Mouse (Mus musculus): ENCODE data around the gene Apela.

Apela gene

GRCm38 (mm10) chr8:65037117-65037533 lies at the start of gene Apela:
TSS of gene Apela (minus strand) at chr8:65037336.
- in situ Hi-C loops (cut with MboI, MseI), result no loop called here

GRCm38 (mm10) chr8:65085680-65086079 lies 48.5 kb upstream of the Apela start:
- in situ Hi-C loops (cut with MboI, MseI), result no loop called here

DNA sequence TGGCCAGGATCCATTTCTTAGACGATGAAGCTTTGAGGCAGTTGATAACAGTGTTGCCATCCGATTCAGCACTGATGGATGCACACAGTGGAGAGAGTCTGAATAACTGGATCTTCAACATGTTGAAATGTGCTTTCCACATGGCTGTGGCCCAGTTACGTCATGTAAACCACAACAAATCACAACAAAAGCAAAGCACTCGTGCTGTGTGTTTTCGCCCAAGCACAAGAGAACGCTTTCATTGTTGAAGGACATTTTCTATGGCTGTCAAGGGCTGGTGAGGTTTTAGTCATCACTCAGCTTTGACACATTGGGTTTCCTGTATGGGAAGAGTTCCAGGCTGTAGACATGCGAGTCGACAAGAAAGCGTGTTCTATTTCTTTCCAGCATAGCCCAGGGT lies 43.6 kb upstream of the Apela start:
- in situ Hi-C loops (cut with MboI, MseI), result no loop called here

DNA sequence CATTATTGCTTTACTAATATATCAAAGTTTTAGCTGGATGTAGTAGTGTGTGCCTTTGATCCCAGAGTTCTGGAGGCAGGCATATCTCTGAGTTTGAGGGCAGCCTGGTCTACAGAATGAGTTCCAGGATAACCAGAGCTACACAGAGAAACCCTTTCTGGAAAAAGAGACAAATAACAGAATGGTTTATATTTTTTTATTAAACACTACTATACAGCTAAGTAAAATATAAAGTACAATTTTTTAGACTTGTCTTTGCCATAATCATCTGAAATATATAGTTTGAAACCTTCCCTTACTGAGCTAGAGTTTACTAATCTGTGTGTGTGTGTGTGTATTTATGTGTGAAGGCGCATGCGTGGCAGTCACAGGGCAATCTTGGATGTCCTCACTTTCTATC lies 37.6 kb upstream of the Apela start, which contains the start of gene Gm10663:
Gene Gm10663, plus strand, starts transcription at position 301 of the 400 bp plus-strand sequence.
- in situ Hi-C loops (cut with MboI, MseI), result no loop called here

DNA sequence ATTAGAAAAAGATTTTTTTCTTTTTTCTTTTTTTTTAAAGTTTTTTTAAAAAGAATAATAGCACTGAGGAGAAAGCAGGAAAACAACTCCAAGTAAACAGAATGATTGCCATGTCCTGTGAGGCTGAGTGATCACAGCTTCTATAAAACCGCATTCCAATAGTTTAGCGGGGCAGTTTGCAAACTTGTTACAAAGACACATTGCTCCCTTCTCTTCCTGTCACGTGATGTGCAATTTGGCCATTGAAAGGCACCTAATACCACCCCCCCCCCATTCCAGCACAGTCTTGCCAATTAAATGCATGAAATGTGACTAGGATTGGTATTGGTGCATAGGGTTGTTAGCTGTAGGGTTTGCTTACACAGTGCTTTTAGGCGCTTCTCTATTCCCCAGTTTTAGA lies 33.9 kb upstream of the Apela start:
- in situ Hi-C loops (cut with MboI, MseI), result no loop called here

DNA sequence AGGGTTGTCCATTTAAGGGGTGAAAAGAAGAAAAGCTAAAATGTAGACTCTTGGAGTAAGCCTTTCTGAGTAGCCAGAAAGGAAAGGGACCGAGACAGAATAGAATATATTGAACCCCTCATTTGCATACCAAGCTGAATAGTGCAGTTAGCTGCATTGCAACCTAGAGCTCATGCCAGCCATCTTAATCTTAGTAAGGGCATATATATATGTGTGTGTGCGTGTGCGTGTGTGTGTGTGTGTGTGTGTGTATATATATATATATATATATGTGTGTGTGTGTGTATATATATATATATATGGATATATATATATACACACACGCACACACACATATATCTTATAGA lies 31.3 kb upstream of the Apela start:
- in situ Hi-C loops (cut with MboI, MseI), result no loop called here

- in situ Hi-C loops (cut with MboI, MseI), result no loop called here
Observed at GRCm38 (mm10) chr8:65067694-65068472, 30.7 kb upstream of the Apela start.

GRCm38 (mm10) chr8:65067031-65067430 lies 29.9 kb upstream of the Apela start:
- in situ Hi-C loops (cut with MboI, MseI), result no loop called here

DNA sequence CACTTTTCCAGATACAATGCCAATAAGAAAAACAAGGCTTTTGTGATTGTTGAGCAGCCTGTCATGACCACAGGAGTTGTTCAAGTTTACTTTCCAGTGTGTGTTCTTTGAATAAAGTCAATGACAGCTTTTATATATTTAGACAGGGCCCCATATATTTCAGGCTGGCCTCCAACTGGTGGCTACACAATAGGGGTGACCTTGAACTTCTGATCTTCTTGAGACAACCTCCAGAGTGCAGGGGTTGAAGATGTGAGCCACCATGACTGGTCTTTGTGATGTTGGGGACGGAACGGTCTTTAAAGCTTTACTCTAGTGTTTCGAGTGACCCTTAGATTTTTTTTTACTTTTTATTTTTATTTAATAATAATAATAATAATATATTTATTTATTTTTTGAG lies 28.5 kb upstream of the Apela start:
- in situ Hi-C loops (cut with MboI, MseI), result no loop called here

GRCm38 (mm10) chr8:65064071-65064470 lies 26.9 kb upstream of the Apela start:
- in situ Hi-C loops (cut with MboI, MseI), result no loop called here

DNA sequence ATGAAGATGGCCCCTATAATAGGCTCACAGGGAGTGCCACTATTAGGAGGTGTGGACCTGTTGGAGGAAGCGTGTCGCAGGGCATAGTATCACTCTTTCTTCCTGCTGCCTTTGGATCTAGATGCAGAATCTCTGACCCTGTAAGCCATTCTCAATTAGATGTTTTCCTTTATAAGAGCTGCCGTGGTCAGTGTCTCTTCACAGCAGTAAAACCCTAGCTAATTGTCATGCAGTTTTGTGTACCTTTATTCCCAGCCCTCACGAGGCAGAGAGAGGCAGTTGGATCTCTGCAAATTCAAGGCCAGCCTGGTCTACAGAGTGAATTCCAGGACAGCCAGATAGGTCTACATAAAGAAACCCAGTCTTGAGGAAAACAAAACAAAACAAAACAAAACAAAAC lies 25.1 kb upstream of the Apela start:
- in situ Hi-C loops (cut with MboI, MseI), result no loop called here

DNA sequence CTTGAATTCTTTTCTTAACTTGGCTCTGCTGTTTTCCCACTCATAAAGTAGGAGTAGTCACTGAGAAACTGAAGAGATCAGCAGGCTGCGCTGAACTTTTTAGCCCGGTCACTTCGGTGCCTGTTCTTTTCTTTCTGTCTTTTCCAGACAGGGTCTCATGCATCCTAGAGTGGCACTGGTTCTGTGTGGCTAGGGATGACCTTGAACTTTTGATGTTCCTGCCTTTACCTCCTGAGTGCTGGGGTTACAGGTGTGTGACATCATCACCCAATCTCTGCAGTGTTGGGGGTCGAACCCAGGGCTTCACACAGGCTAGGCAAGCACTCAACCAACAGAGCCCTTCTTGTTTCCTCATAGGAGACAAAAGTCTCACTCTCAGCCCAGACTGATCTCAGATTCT lies 19.6 kb upstream of the Apela start:
- in situ Hi-C loops (cut with MboI, MseI), result no loop called here

- in situ Hi-C loops (cut with MboI, MseI), result no loop called here
Observed at GRCm38 (mm10) chr8:65053968-65054367, 16.8 kb upstream of the Apela start.

DNA sequence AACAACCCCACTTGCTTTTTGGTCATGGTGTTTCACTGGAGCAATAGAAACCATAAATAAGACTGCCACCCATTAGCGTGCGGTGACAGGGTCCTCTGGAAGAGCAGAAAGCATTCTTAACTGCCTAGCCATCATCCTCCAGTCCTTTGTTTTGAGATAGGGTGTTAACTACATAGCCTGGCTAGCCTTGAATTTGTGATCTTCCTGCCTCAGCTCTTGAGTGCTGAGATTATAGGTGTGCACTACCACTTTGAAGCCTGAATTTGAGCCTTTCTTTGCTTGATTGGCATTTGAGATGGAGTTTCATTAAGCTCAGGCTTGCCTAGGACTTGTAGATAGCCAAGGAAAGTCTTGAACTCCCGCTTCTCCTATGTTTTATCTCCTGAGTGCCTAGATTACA lies 16.4 kb upstream of the Apela start:
- in situ Hi-C loops (cut with MboI, MseI), result no loop called here

- in situ Hi-C loops (cut with MboI, MseI), result no loop called here
Observed at GRCm38 (mm10) chr8:65047801-65048200, 10.7 kb upstream of the Apela start.

DNA sequence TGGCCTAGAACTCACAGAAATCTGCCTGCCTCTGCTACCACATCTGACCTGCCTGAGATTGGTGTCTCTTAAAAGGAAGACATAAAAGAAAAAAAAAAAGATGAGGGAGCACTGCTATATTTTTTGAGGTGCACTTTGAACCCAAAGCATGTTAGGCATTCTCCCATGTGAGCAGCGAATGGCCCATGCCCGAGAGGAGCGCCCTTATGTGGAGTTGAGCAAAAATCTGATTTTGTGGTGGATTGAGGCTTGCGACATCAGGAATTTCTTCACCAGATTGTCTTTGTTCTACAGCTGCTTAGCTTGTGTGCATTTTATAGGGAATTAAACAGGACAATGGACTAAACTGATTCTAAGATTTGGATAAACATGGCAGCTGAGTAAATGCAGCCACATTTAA lies 10.1 kb upstream of the Apela start:
- in situ Hi-C loops (cut with MboI, MseI), result no loop called here

GRCm38 (mm10) chr8:65046565-65046964 lies 9.4 kb upstream of the Apela start:
- in situ Hi-C loops (cut with MboI, MseI), result no loop called here

DNA sequence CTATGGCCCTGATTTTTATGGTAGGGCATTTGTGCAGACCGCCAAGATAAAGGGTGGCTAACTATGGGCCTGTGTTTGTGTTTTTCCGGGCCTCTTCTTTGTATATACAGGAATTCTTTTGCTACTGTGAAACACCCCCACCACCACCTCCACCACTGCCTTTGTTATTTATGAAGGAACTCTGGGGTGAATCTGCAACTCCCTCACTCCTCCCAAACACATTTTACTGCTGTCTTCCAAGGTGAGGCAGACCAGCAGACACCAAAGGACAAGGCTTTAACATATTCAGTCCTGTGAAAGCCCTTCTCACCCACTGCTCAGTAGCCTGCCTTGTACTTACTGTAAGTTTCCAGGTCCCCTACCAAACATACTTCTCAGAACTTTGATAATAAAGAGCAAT lies 3.0 kb downstream of the Apela start:
- in situ Hi-C loops (cut with MboI, MseI), result no loop called here

DNA sequence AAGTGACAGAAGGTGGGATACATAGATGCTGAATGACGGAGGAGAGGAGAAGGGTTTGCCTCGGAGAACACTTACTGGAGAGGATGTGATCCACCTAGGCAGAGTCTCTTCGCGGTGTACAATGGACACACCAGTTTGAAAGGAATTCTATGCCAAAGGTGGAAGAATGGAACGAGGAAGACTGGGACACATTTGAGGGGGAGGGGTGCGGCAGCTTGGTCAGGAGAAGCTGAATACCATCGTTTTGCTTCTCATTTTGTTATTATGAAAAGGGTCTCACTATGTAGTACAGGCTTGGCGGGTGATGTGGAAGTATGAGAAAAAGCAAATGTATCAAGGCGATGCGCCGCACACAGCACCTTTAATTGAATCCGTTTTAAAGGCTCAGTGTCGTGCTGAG lies 4.1 kb downstream of the Apela start:
- in situ Hi-C loops (cut with MboI, MseI), result no loop called here

GRCm38 (mm10) chr8:65032107-65032506 lies 5.0 kb downstream of the Apela start:
- in situ Hi-C loops (cut with MboI, MseI), result no loop called here

DNA sequence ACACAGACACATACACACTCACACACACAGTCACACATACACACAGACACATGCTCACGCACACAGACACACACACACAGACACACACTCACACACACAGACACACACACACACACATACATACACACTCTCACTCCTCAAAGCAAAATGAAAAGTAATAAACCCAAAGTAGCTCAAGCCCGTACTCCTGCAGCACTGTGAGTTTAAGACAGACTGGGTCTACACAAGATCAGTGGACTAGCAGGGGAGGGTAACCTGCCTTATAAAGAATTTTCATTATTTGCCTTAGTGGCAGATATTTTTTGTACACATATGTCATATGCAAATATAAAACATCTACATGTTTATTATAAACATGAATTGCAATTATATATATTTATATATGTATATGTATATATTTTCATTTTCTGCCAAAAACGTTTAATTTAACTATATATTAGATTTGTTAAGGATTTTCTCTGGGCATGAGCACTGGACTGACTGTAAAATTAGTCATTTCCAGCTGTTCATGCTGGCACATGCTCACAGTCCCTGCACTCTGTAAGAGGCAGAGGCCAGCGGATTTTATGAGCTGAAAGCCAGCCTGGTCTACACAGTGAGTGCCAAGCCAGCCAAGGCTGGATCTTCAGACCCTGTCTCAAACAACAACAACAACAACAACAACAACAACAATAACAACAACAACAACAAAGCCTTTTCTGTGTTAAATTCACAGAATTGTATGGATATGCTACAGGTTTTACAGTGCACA lies 6.2 kb downstream of the Apela start:
- in situ Hi-C loops (cut with MboI, MseI), result no loop called here

DNA sequence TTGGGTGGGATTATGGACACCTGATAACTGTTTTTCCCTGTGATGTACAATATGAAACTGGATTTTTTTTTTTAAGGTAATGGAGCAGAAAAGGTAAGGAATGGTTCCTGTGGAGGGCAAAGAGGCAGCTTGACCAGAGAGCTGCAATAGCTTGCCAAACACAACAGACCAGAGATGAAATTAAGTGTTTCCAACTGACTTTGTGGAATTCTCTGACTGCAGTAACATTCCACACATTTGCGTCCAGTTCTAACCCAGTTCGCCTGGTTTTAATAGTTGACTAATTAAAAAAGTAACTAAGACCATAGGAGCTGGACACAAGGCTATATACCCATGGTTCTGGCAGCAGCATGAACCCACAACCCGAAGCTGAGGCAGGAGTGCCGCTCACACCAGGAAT lies 7.4 kb downstream of the Apela start:
- in situ Hi-C loops (cut with MboI, MseI), result no loop called here

DNA sequence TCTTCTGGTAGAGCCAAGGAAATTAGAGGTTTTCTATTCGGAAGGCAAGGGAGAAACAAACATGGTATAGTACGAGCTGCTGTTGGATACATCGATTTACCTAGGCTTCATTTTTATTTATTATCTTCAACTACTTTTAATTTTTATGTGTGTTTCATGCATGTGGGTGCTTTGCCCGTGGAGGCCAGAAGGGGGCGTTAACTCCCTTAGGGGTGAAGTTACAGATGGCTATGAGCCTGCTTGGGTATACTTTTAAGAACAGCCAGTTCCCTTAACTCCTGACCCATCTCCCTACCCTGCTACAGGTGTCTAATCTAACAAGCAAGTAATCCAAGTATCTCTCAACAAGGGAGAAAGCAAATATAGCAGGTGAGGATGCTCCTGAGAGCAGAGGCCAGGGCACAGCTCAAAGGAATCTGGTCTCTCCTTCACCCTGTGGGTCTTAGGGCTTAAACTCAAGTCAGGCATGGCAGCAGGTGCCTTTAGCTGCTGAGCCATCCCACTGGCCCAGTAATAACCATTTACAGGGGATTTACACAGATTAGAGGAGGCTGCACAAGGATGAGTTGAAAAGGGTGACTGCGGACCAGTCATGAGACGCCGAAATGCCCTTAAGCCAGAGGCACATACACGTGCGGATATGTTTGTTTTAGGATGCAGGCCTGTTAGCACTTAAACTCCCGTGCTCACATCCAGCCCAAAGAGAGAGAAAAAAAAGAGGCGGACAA lies 8.0 kb downstream of the Apela start:
- in situ Hi-C loops (cut with MboI, MseI), result no loop called here
